Mouse (Mus musculus): ENCODE data around the gene Smpx. TPM values are rescaled to one million over a fixed set of nuclear protein-coding genes. Genes with fewer than 3 reads are reported as not detected.

Smpx gene
- total RNA-seq, 2 experiments from 2014 or later, result not detected

Other genes starting within 250 kb of the Smpx start
- gene Sms, start 206.6 kb upstream of the Smpx start, total RNA-seq (2021), result 10 to 100 TPM; 71.8 to 75.7 TPM
- gene Yy2, start 129.9 kb upstream of the Smpx start, total RNA-seq (2021), result not detected
- 10 to 100 TPM; 28.9 to 32.1 TPM for gene Mbtps2, start 100.2 kb upstream of the Smpx start, total RNA-seq (2021)
- gene Klhl34, start 119.5 kb downstream of the Smpx start, total RNA-seq (2021), result under 1 TPM in 1 of 2 experiments, not detected in 1; 0.16 TPM

All from left cerebral cortex, adult 18-20 months (tissue).